Mouse (Mus musculus) MEL (cell line): Measurements from ENCODE around the gene Itpripl2.

Experiments
- CTCF ChIP-seq, 3 experiments: IDR thresholded peaks in 2 of 3; conservative IDR thresholded peaks in 1 of 3; 2 replicates each; pipeline ENCODE4 v1.5.1; 2011 to 2012; ENCODE audit warnings: low read length in 3 of 3, low read depth in 2 of 3, mild to moderate bottlenecking in 2 of 3, improper control_type of control experiment in 1 of 3, inconsistent platforms in 1 of 3, mixed read lengths in 1 of 3, moderate library complexity in 1 of 3; ENCODE audit not compliant: control insufficient read depth in 1 of 3, insufficient read depth in 1 of 3, poor library complexity in 1 of 3, severe bottlenecking in 1 of 3
- MAFK ChIP-seq: IDR thresholded peaks from 2 replicates; pipeline ENCODE4 v1.6.1; 2011; ENCODE audit warnings: low read depth, mild to moderate bottlenecking, low read length, improper control_type of control experiment, borderline replicate concordance

DNA sequence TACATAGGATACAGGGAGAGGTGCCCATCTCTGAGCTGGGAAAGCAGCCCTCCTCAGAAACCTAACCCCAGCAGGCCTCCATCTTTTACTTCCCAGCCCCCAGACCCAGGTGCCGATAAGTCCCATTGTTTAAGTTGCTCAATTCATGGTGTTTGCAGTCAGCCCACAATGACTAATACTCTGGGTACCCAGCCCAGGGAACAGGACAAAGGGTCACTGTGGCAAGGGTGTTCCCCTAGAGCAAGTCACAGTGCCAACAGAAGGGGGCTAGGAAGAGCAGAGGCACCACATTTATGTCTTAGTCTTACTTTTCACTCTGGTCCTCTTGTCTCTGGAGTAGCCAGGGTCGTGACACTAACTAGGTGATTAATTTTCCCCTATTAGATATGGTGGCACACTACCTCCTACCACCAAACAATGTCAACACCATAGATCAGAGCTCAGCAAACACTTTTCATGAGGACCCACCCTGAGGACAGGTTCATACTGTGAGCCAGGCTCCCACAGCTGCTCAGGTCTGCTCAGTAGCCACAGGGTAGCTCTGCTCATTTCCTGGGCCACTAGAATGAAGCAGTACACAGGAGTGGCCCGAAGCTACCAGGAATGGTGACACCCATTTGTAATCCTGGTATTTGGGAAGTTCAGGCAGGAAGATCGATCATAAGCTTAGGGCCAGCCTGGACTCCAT is 3.3 kb upstream of the Itpripl2 start:
- TF ChIP-seq CTCF (IDR thresholded peaks at IDR 0.05 in 2 of 3, conservative IDR thresholded peaks at IDR 0.05 in 1 of 3; ENCODE audit: control insufficient read depth in 1 of 3, insufficient read depth in 1 of 3, low read depth in 2 of 3, low read length in 3 of 3, poor library complexity in 1 of 3, severe bottlenecking in 1 of 3) (no peak), MAFK (no peak)
